Mouse (Mus musculus): Measurements from ENCODE around the gene Pln.

The Pln gene

DNA sequence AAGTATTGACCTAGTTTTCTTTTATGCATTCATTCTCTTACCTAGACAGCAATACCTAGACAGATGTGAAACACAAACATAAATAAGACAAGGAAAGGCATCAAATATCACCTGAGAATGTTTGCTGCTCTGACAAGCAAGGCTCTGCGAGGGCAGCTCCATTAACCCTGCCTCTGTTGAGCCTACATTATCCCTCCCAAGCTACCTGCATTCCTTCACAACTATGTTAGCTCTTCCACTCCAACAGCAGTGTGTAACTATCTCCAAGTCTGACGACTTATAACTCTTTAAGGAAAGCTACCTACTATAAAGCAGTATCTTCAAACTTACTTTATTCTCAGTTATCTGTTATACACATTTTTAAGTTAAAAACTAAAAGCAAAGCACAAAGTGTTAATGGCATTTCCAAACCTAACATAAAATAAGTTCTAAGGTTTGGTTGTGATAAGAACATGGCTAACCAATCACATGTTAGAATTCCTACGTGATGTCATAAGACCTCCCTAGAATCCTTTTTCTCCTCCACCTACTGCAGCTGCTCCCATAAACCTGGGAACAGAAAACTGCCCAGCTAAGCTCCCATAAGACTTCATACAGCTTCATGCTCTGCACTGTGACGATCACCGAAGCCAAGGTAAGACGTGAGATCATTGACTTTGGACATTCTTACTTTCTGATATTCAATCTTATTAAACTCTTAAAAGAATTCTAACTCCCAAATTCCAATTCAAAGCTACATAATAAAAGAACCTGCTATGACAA is at the start of gene Pln:
TSS of gene Pln (plus strand) at position 506 of the 762 bp plus-strand sequence.
- in situ Hi-C loops (cut with MboI, MseI), result no loop called here

GRCm38 (mm10) chr10:53305867-53306266 is 31.6 kb upstream of the Pln start:
- in situ Hi-C loops (cut with MboI, MseI), result no loop called here

DNA sequence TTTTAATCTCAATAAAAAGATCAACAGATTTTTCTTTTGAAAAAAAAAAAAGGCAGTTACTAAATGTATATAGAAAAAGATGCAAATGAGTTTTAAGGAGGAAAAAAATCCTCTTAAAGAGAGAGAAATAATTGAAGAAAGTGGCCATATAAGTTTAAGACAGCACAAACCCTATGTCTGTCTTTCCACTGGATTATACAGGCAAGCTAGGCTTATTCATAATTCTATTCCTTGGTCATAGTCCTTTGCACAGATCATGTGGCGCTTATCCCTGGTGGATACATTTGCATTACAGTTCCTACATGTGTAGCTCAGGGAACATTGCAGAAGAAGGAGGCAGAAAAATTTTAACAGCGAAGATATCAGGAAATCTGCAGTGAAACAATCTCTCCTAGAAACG is 30.8 kb upstream of the Pln start:
- in situ Hi-C loops (cut with MboI, MseI), result no loop called here

- in situ Hi-C loops (cut with MboI, MseI), result no loop called here
Observed at GRCm38 (mm10) chr10:53323367-53323766, 14.1 kb upstream of the Pln start.

DNA sequence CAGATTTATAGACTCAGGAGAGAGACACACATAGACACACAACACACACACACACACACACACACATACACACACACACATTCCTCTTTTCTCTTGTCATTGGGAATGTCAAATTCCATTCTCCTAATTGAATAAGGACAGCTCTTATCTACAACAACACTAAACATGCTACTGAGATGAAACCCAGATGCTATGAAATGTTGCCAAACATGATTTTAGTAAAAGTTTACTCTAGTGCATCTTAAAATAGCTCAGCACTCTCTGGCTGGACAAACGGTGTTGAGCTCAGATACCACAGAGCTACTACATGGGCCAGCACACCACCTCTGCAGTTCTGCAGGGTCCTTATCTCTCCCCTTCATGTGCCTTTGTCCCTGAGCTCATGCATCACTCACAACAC is 12.8 kb upstream of the Pln start:
- in situ Hi-C loops (cut with MboI, MseI), result no loop called here

DNA sequence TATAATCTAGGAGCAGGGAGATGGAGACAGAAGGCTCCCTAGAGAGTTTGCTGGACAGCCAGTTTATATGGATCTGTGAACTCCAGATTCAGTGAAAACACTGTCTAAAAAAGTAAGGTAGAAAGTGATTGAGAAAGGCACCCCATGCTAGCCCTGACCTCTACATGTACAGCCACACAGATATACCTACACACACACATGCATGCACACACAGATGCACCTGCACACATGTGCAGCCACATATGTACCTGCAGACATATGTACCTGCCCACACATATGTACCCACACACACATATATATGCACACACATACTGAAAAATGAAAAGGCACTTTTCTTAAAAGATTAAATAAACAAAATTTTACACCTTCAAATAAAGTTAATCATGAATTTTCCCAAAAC is 11.1 kb upstream of the Pln start:
- in situ Hi-C loops (cut with MboI, MseI), result no loop called here

- in situ Hi-C loops (cut with MboI, MseI), result no loop called here
Observed at GRCm38 (mm10) chr10:53329257-53329656, 8.2 kb upstream of the Pln start.

- in situ Hi-C loops (cut with MboI, MseI), result no loop called here
Observed at GRCm38 (mm10) chr10:53332752-53333151, 4.7 kb upstream of the Pln start.

DNA sequence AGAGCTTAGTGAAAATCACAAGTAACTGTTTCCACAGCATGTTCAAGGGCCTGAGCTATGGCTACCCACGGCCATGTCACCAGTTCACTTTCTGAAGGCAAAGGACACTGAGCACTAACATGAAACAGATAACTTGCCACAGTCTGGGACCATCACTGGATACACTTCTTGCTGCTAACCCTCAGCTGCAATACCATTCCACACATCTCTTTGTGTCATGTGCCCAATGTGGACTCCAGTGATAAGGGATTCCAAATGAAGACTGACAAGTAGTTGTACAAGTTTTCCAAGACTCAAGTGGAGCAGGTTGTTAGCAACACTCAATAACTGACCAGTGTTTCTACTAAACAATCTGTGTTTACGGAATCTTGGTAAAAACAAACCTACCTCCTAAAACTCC is 2.2 kb upstream of the Pln start:
- in situ Hi-C loops (cut with MboI, MseI), result no loop called here

- in situ Hi-C loops (cut with MboI, MseI), result no loop called here
Observed at GRCm38 (mm10) chr10:53335974-53336373, 1.5 kb upstream of the Pln start.

DNA sequence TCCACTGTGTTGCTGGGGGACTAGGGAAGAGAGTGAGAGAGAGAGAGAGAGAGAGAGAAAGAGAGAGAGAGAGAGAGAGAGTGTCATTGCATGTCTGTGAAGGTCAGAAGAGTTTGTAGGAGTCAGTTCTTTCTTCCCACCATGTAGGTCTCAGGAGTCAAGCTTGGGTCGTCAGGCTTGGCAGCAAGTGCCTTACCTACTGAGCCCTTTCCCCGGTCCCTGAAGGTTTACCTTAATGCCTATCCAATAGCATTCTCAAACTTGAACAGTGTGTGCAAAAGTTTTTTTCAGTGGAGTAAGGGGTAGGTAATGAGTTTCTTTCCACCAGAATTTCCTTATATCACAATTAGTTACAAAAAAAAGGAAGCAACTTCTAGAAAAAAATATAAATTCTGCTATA is 1.6 kb downstream of the Pln start:
- in situ Hi-C loops (cut with MboI, MseI), result no loop called here

GRCm38 (mm10) chr10:53341288-53341965 is 4.0 kb downstream of the Pln start:
- in situ Hi-C loops (cut with MboI, MseI), result loop anchor here (5.0 to 10.0 kb wide), 2 partner anchors 163 to 251 kb away; no protein-coding TSS in a partner anchor

- in situ Hi-C loops (cut with MboI, MseI), result loop anchor here (5.0 to 10.0 kb wide), 2 partner anchors 163 to 250 kb away; no protein-coding TSS in a partner anchor
Observed at GRCm38 (mm10) chr10:53342166-53342728, 4.8 kb downstream of the Pln start.

GRCm38 (mm10) chr10:53343384-53343783 is 5.9 kb downstream of the Pln start:
- in situ Hi-C loops (cut with MboI, MseI), result loop anchor here (5.0 to 10.0 kb wide), 2 partner anchors 161 to 249 kb away; no protein-coding TSS in a partner anchor

DNA sequence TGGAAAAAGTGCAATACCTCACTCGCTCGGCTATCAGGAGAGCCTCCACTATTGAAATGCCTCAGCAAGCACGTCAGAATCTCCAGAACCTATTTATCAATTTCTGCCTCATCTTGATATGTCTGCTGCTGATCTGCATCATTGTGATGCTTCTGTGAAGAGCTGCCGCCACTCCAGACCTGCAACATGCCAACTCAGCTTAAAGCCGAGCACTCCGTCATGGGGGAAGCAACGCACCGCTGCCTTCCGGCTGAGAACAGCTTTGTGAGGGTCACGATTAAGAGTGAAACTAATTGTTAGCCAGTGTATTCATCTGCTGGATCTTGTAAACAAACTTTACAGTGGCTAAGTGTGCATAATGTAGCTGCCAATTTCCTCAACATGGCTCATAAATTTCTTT is 6.4 kb downstream of the Pln start:
- in situ Hi-C loops (cut with MboI, MseI), result loop anchor here (5.0 to 10.0 kb wide), 2 partner anchors 161 to 248 kb away; no protein-coding TSS in a partner anchor

GRCm38 (mm10) chr10:53345508-53345907 is 8.0 kb downstream of the Pln start:
- in situ Hi-C loops (cut with MboI, MseI), result loop anchor here (10.0 kb wide), 1 partner anchor 159 kb away; no protein-coding TSS in a partner anchor

DNA sequence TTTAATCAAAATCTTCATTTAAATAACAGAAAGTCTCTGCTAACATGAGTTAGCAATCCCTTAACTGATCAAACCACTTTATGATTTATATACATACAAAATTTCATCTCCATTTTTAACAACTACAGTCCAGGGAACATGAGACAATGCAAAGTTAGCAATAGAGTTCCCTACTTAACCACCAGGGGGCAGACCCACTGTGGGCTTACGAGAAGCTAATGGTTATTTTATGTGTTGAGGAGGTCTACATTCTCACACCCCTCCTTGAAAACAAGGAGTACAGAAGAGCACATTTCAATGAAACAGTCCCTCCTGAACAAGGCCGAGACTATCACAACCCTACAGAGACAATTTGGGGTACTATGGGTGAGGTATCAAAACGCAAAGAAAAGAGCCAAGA is 9.0 kb downstream of the Pln start:
- in situ Hi-C loops (cut with MboI, MseI), result loop anchor here (10.0 kb wide), 1 partner anchor 158 kb away; no protein-coding TSS in a partner anchor

DNA sequence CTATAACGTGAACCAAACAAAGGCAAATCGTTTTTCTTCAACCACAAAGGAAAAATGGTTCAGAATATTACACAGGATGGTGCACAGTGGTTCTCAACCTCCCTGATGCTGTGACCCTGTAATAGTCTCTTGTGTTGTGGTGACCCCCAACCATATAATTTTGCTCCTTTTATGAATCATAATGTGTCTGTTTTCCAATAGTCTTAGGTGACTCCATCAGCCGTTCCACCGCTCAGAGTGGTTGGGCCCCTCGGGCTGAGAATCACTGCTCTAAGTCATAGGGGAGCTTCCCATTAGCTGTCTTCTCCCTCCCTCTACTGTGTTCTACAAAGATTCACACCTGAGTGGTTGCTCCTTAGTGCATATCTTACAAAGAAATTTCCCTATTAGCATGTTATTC is 9.4 kb downstream of the Pln start:
- in situ Hi-C loops (cut with MboI, MseI), result loop anchor here (10.0 kb wide), 1 partner anchor 158 kb away; no protein-coding TSS in a partner anchor

GRCm38 (mm10) chr10:53347787-53348755 is 10.6 kb downstream of the Pln start:
- in situ Hi-C loops (cut with MboI, MseI), result loop anchor here (10.0 kb wide), 1 partner anchor 157 kb away; no protein-coding TSS in a partner anchor

GRCm38 (mm10) chr10:53349254-53349653 is 11.8 kb downstream of the Pln start:
- in situ Hi-C loops (cut with MboI, MseI), result loop anchor here (10.0 kb wide), 1 partner anchor 156 kb away; no protein-coding TSS in a partner anchor

- in situ Hi-C loops (cut with MboI, MseI), result no loop called here
Observed at GRCm38 (mm10) chr10:53353665-53354064, 16.2 kb downstream of the Pln start.
